Mouse (Mus musculus) urinary bladder, postnatal 10 days (tissue): Measurements from ENCODE around the gene Olfr979.
"Not testable (repeated sequence)": the region's sequence is repeated elsewhere in the genome, so short reads cannot be mapped to it uniquely, and the experiment has no call there.

ENCODE experiments used
- DNase-seq: peaks from one replicate; pipeline ENCODE4 v3.0.0; 2022; ENCODE audit warnings: low spot score

The Olfr979 gene

DNA sequence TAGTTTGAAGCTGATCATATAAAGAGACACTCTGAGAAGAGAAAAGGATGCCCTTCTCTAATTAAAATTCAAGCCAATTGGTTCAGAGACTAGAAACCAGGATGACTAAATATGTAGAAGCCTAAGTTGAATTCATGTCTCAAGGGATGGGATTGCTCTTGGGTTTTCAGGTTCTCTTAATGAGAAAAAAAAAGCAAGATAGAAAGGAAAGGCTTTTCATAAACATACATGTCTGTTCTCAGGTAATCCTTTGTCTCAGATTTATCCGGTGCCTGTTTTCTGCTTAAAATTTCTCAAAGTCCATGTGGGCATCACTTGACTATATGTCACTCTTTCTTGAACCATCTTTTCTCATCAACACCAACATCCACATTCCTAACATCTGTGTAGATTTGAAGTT lies at the start of gene Olfr979:
TSS of gene Olfr979 (minus strand) at position 101 of the 400 bp plus-strand sequence.
- DNase-seq, result no peak

DNA sequence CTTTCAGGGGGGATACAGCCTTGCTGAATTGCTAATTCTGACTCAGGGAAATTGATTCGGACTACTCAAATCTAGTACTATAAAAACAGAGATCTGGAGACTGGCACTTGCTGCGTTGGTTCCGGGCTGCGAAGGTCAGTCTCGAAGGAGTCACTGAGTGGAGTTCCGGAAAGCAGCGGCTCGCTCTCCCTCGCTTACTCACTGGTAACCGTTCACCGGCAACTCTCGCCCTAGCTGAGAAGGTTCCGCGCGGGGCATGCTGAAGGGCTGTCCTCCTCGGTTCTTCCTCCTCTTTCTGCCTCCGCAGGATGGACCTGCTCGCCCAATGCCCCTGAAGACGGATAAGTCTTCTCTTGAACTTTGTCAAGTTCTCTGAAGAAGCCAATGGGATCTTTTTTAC lies 46.9 kb upstream of the Olfr979 start:
- DNase-seq, result no peak

DNA sequence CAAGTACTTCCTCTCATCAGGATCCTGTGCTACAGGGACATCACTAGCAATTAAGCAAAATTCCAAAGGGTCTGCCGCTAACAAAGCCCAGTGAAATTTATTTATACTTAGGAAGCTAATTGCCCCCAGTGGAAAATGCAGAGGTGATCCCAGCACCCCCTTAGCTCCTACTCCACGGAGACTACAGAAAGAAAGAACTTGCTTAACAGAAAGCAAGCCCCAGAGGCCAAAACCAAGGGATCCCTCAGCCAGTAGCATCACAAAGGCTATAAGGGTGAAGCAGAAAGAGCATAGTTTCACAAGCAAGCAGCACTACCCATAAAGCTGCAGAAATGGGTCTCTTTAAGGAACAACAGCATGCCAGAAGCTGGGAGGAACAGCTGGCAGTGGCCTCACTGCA lies 17.9 kb upstream of the Olfr979 start, which contains the start of gene Olfr981:
TSS of gene Olfr981 (plus strand) at position 301 of the 400 bp plus-strand sequence.
- DNase-seq, result no peak

DNA sequence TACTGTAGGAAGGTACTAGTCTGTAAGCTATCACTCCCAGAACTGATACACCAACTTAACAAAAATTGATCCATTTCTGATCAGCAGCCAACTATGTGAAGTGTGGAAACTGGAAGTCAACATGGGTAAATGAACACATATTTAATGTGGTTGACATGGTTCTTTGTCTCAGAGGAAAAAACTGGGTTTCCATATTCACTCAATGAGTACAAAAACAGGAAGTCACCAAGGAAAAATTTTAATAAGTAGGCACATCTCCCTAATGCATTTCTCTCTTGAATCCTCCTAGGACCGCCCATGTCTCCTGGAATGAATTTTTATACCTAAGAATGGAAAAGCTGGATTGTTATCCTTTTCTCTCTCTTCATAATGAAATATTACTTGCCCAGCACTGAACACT lies 6.2 kb upstream of the Olfr979 start, which contains the start of gene Olfr980:
TSS of gene Olfr980 (minus strand) at position 101 of the 400 bp plus-strand sequence.
- no peak for DNase-seq

DNA sequence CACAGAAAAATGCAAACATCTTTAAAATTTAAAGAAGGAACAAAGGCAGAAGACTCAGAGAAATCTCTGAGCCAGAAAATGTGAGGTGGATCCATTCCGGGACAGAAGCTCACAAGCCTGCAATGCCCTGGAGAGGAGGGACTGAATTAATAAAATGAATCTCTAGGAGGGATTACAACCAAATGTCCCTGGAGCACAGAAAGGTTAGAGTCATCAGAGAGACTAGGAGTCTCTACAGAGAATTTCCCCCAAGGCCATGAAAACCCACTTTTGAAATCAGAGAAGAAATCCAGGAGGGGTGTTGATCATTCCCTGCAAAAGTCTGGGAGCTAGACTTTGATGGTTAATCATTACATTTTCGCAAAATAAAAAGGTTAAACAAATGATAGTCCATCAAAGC lies 11.5 kb downstream of the Olfr979 start, which contains the start of gene Olfr978:
TSS of gene Olfr978 (plus strand) at position 301 of the 400 bp plus-strand sequence.
- no peak for DNase-seq

DNA sequence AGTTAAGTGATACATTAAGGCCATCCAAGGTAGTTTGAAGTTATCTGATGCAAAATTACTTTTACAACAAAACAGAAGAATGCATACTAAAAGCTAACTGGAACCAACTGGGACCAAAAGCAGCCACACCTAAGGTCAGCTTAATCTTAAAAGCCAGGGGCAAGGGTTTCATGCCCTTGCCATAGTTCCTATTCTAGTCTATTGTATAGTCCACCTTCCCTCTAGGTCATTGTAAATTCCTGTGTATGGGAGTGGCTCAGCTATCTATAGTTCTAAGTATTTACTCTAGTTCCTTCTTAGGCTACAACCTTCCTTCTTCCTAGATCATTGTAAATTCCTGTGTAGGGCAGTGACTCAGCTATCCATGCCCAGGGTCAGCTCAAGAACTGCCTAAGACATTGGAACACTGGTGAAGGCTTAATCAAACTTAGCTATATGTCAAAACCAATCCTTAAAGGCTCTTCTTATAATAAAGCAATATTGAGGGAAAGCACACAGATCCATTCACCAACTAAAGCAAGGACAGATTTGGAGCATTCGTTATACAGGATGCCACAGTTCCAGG lies 26.6 kb downstream of the Olfr979 start:
- not testable (repeated sequence) for DNase-seq

DNA sequence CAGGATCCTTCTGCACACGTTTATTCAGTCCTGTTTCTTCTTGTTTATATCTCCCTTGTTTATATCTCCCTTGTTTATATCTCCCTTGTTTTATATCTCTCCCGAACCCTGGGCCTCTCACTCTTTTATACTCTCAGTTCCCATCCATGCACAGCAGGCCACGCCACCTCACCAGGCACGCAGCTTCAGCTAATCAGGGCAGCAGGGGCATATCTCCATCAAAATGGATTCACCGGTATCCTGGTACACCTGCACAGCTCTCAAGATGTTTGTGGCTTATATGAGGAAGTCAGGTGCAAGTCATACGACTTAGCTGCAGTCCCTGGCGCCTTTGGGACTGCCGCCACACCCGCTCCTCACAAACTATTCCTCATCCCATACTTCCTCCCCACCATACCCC lies 42.2 kb downstream of the Olfr979 start, which contains the start of gene Olfr976:
TSS of gene Olfr976 (minus strand) at position 101 of the 400 bp plus-strand sequence.
- not testable (repeated sequence) for DNase-seq

DNA sequence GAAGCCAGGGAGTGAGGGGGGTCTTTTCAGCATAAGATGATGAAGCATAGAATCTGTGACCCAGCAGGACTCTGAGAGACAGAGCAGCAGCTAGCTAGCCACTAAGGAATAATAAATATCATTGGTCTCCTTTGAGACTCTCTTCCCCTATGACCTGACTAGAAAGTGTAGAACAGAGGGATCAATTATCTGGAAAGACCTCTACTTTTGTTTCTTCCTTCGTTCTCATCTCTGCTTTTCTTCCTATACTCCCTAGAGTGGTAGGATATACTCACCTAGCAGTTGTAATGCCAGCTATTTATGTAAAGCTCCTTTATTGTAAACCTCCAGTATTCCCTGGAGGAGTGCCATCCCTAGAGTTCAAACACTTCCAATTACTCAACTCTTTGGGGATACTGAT lies 51.3 kb downstream of the Olfr979 start, which contains the start of gene Olfr975:
TSS of gene Olfr975 (minus strand) at position 101 of the 400 bp plus-strand sequence.
- no peak for DNase-seq
